Mouse (Mus musculus) megakaryocyte, embryonic 14.5 days (primary cell): ENCODE results near the gene Hdac6.

ENCODE experiments used
- FLI1 ChIP-seq: IDR thresholded peaks from 2 replicates; pipeline ENCODE4 v1.6.1; 2012; ENCODE audit warnings: low read length, inconsistent platforms, mixed read lengths
- GATA1 ChIP-seq: IDR thresholded peaks from 3 replicates; pipeline ENCODE4 v1.6.1; 2012; ENCODE audit warnings: mixed read lengths, low read length, inconsistent platforms, borderline replicate concordance

GRCm38 (mm10) chrX:7992379-7993067, 44.8 kb upstream of the Hdac6 start:
- TF ChIP-seq GATA1 (no peak), FLI1 (no peak)
